31 mouse cellular contexts compared by ENCODE assay signal in the genomic region with DNA sequence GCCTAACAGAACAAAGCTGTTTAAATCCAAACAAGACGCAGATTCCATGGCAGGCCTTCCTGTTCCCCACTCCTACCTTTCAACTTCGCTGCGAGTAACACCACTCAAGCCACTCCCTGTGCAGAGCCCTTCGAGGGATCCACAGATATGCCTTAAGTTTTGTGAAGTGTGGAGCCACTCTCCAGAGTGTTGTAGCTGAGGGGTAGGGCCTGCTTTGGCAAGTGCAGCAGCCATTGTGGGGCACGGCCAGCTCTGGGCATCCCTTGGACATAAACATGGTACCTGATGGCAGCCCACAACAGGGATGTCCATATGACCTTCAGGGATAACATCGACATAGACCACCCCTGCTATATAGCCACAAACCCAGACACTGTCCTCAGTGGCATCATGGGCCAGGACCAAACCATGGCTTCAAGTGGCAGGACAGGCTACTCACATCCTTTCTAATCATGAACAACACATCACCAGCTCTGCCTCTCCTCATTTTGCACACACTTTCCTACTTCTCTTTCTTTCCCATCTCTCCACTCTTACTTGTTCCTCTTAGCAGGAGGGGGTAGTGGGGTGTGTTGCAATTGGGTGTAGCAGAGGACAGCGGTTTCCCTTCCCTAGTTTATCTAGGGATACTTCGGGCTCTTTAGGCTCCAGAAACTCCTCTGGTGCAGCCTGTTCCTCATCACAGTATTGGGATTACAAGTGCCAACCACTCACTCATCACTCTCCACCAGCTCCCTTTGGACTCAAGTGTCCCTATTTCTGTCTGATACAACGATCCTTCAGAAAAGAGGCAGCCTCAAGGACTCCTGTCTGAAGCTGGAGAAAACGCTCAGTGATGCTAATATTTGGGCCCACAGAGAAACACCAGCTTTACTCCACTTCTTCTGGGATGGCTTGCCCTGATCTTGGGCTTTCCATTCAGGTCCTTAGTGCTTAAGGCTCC. TPM values are rescaled to one million over a fixed set of nuclear protein-coding genes. Genes with fewer than 3 reads are reported as not detected.
DNase-seq lines count a peak whose midpoint lies in the region; ATAC-seq and TF ChIP-seq lines count a peak whose summit lies in the region.
"Had no signal": no experiment of that assay in that cellular context is flagged by ENCODE, and none has a peak within 500 bp of the region (broad histone marks: within the 10 kb centered on the region; RNA-seq: fewer than 3 reads in every experiment).

No protein-coding gene starts in this region.

- no peak overlapping the region for H3K9ac ChIP-seq in heart, embryonic 12.5 days
- no peak overlapping the region for H3K9ac ChIP-seq in heart, adult 2 months (ENCODE audit: low read depth, low read length)
- H3K9ac ChIP-seq in liver, postnatal 0 days (replicated peaks), result no peak overlapping the region
- no peak overlapping the region for H3K9ac ChIP-seq in liver, embryonic 12.5 days
- H3K9ac ChIP-seq: embryonic facial prominence, embryonic 15.5 days; limb, embryonic 13.5 days; lung, embryonic 14.5 days; midbrain, embryonic 13.5 days; neural tube, embryonic 15.5 days; stomach, embryonic 15.5 days had no signal

- ATAC-seq in heart, embryonic 12.5 days (ENCODE audit: insufficient number of reproducible peaks, low FRiP score), result no peak
- no peak for ATAC-seq in liver, postnatal 0 days
- ATAC-seq in liver, embryonic 12.5 days, result no peak
- ATAC-seq: hindbrain, postnatal 0 days; intestine, postnatal 0 days; midbrain, embryonic 13.5 days had no signal

- H3K79me2 ChIP-seq in heart, adult 2 months (replicated peaks; ENCODE audit: control insufficient read depth, insufficient read depth, low read length), result no peaks in the 10 kb centered on the region
- peaks cover 56% of the 10 kb centered on the region for H3K79me2 ChIP-seq in macrophage (ENCODE audit: inconsistent target)

- intact Hi-C loops in heart, adult 2 months (cut with DNase I), result no loop called here

- peaks cover 32% of the 10 kb centered on the region for H3K4me1 ChIP-seq in heart, embryonic 12.5 days (replicated peaks)
- H3K4me1 ChIP-seq in heart, adult 2 months (ENCODE audit: control insufficient read depth, insufficient read depth, low read length), result no peaks in the 10 kb centered on the region
- H3K4me1 ChIP-seq in liver, postnatal 0 days (ENCODE audit: insufficient read depth), result no peaks in the 10 kb centered on the region
- no peaks in the 10 kb centered on the region for H3K4me1 ChIP-seq in liver, embryonic 12.5 days
- H3K4me1 ChIP-seq: embryonic facial prominence, embryonic 15.5 days; hindbrain, embryonic 10.5 days; limb, embryonic 13.5 days; midbrain, embryonic 13.5 days; neural tube, embryonic 15.5 days; stomach, embryonic 15.5 days had no signal

- no peak for TF ChIP-seq POLR2A in heart, adult 2 months (IDR thresholded peaks at IDR 0.05; ENCODE audit: insufficient read depth, low read depth, low read length)

- no peaks in the 10 kb centered on the region for H3K36me3 ChIP-seq in heart, embryonic 12.5 days
- H3K36me3 ChIP-seq in heart, adult 2 months (ENCODE audit: control insufficient read depth, insufficient read depth, low read length), result no peaks in the 10 kb centered on the region
- no peaks in the 10 kb centered on the region for H3K36me3 ChIP-seq in liver, postnatal 0 days (replicated peaks; ENCODE audit: insufficient read depth, low read length)
- H3K36me3 ChIP-seq in liver, embryonic 12.5 days, result no peaks in the 10 kb centered on the region
- H3K36me3 ChIP-seq in macrophage (ENCODE audit: inconsistent target), result no peaks in the 10 kb centered on the region
- H3K36me3 ChIP-seq: embryonic facial prominence, embryonic 15.5 days; hindbrain, embryonic 10.5 days; limb, embryonic 13.5 days; midbrain, embryonic 13.5 days; neural tube, embryonic 15.5 days; stomach, embryonic 15.5 days had no signal

- no peak for DNase-seq in heart, adult 2 months
- DNase-seq in liver, postnatal 0 days, result no peak
- DNase-seq in cerebellum, adult 11-12 months, result no peak
- DNase-seq in cerebellum, adult 9-10 months, result no peak
- no peak for DNase-seq in cerebellum, adult 18-20 months
- DNase-seq: adrenal gland, postnatal 36 days; cerebellum, postnatal 25 days; gastrocnemius, adult 2 months; layer of hippocampus, postnatal 36 days; lung, embryonic 14.5 days; lung, postnatal 4 days; right cerebral cortex, postnatal 14 days; thymus, adult 2 months had no signal

- H3K27ac ChIP-seq in heart, embryonic 12.5 days (ENCODE audit: poor library complexity, severe bottlenecking), result peak overlapping the region; percentile 44; the same call in 1 of the 2 replicates
- H3K27ac ChIP-seq in heart, adult 2 months, result no peak overlapping the region
- peak overlapping the region; percentile 64; the same call in 1 of the 2 replicates for H3K27ac ChIP-seq in liver, postnatal 0 days (ENCODE audit: low read depth)
- no peak overlapping the region for H3K27ac ChIP-seq in liver, embryonic 12.5 days
- H3K27ac ChIP-seq in macrophage, result peak overlapping the region; percentile 92
- H3K27ac ChIP-seq: embryonic facial prominence, embryonic 15.5 days; gastrocnemius, adult 2 months; hindbrain, embryonic 10.5 days; hindbrain, postnatal 0 days; kidney, postnatal 0 days; limb, embryonic 13.5 days; midbrain, embryonic 13.5 days; neural tube, embryonic 15.5 days; stomach, embryonic 15.5 days had no signal

- H3K4me3 ChIP-seq in heart, embryonic 12.5 days, result no peak overlapping the region
- H3K4me3 ChIP-seq in heart, adult 2 months, result no peak overlapping the region
- no peak overlapping the region for H3K4me3 ChIP-seq in liver, postnatal 0 days (ENCODE audit: low read depth, low read length)
- no peak overlapping the region for H3K4me3 ChIP-seq in liver, embryonic 12.5 days
- no peak overlapping the region for H3K4me3 ChIP-seq in macrophage (ENCODE audit: inconsistent target)
- H3K4me3 ChIP-seq: embryonic facial prominence, embryonic 15.5 days; gastrocnemius, adult 2 months; hindbrain, embryonic 10.5 days; limb, embryonic 13.5 days; midbrain, embryonic 13.5 days; neural tube, embryonic 15.5 days; stomach, embryonic 15.5 days had no signal

- TF ChIP-seq CTCF in heart, adult 2 months (IDR thresholded peaks at IDR 0.05), result no peak
- TF ChIP-seq CTCF in liver, postnatal 0 days (IDR thresholded peaks at IDR 0.05; ENCODE audit: low read depth), result no peak

- WGBS in heart, embryonic 12.5 days, result 56% methylated on average over 10 of the region's 10 CpGs
- WGBS in heart, adult 2 months, result 65% methylated on average over 10 of the region's 10 CpGs
- 67% methylated on average over 10 of the region's 10 CpGs for WGBS in liver, postnatal 0 days (ENCODE audit: insufficient replicate concordance)
- 65% methylated on average over 10 of the region's 10 CpGs for WGBS in liver, embryonic 12.5 days (ENCODE audit: insufficient replicate concordance)
- 63% methylated on average over 8 of the region's 10 CpGs for WGBS in macrophage (ENCODE audit: missing documents)

- H3K27me3 ChIP-seq in heart, embryonic 12.5 days (replicated peaks), result peaks cover 17% of the 10 kb centered on the region
- H3K27me3 ChIP-seq in heart, adult 2 months (ENCODE audit: control insufficient read depth, insufficient read depth, low read length), result no peaks in the 10 kb centered on the region
- no peaks in the 10 kb centered on the region for H3K27me3 ChIP-seq in liver, postnatal 0 days (ENCODE audit: insufficient read depth, low read length)
- H3K27me3 ChIP-seq in liver, embryonic 12.5 days (replicated peaks), result no peaks in the 10 kb centered on the region
- H3K27me3 ChIP-seq: embryonic facial prominence, embryonic 15.5 days; limb, embryonic 13.5 days; midbrain, embryonic 13.5 days; neural tube, embryonic 15.5 days; stomach, embryonic 15.5 days had no signal

- no peak for TF ChIP-seq EP300 in heart, adult 2 months (IDR thresholded peaks at IDR 0.05; ENCODE audit: insufficient read depth, low read depth, low read length)
- no peak for TF ChIP-seq EP300 in liver, postnatal 0 days (IDR thresholded peaks at IDR 0.05; ENCODE audit: low read depth)

- no peaks in the 10 kb centered on the region for H3K9me3 ChIP-seq in heart, embryonic 12.5 days (replicated peaks)
- no peaks in the 10 kb centered on the region for H3K9me3 ChIP-seq in liver, postnatal 0 days (ENCODE audit: low read length)
- no peaks in the 10 kb centered on the region for H3K9me3 ChIP-seq in liver, embryonic 12.5 days (replicated peaks)
- H3K9me3 ChIP-seq: embryonic facial prominence, embryonic 15.5 days; hindbrain, embryonic 10.5 days; limb, embryonic 13.5 days; midbrain, embryonic 13.5 days; neural tube, embryonic 15.5 days; stomach, embryonic 15.5 days had no signal

- H3K4me2 ChIP-seq in heart, embryonic 12.5 days, result no peak overlapping the region
- H3K4me2 ChIP-seq in liver, postnatal 0 days (ENCODE audit: low read depth, low read length), result peak overlapping the region; percentile 32; the same call in 1 of the 2 replicates
- H3K4me2 ChIP-seq in liver, embryonic 12.5 days, result no peak overlapping the region
- H3K4me2 ChIP-seq: embryonic facial prominence, embryonic 15.5 days; limb, embryonic 13.5 days; lung, embryonic 14.5 days; midbrain, embryonic 13.5 days; neural tube, embryonic 15.5 days; stomach, embryonic 15.5 days had no signal

RNA-seq across cellular contexts. Expression of gene Lyz2, which starts 2.7 kb away (rescaled TPM):
- 87.0 and 95.2 TPM in 2 replicates for polyA plus RNA-seq in heart, embryonic 12.5 days (2016; fragmentation: Nextera tagmentation; extraction: Ambion mirVana)
- total RNA-seq in heart, adult 2 months (2021), result 100 to 1,000 TPM; 149 to 190 TPM
- 178 and 198 TPM in 2 replicates for polyA plus RNA-seq in heart, adult 2 months (2012; rRNA removed)
- polyA plus RNA-seq in liver, postnatal 0 days (2015; fragmentation: Nextera tagmentation; extraction: Ambion mirVana), result 542 and 556 TPM in 2 replicates
- polyA plus RNA-seq in liver, embryonic 12.5 days (2016; fragmentation: Nextera tagmentation; extraction: Ambion mirVana), result 115 and 120 TPM in 2 replicates
- total RNA-seq in macrophage (2018; cell fraction: chromatin; rRNA removed), result 1,000 to 10,000 TPM in 1 of 26 experiments, 100 to 1,000 TPM in 25; 167 to 1,242 (median 625) TPM
- total RNA-seq in macrophage (2018; cell fraction: cytosol; rRNA removed), result over 10,000 TPM in 25 of 26 experiments, 1,000 to 10,000 TPM in 1; 9,978 to 23,163 (median 15,255) TPM
- over 10,000 TPM in 2 of 26 experiments, 1,000 to 10,000 TPM in 24; 1,420 to 12,393 (median 7,308) TPM for total RNA-seq in macrophage (2018; cell fraction: nucleus; rRNA removed)
- polyA plus RNA-seq in macrophage (2018), result 16,156 to 35,026 TPM (median 20,022 TPM) in 3 replicates
- total RNA-seq: MEL had no signal

RNA-seq across cellular contexts. Expression of gene Lyz1, which starts 7.8 kb away (rescaled TPM):
- 13.5 and 15.0 TPM in 2 replicates for polyA plus RNA-seq in heart, embryonic 12.5 days (2016; fragmentation: Nextera tagmentation; extraction: Ambion mirVana)
- total RNA-seq in heart, adult 2 months (2021), result 10 to 100 TPM; 13.2 to 18.8 TPM
- 2.0 and 4.8 TPM in 2 replicates for polyA plus RNA-seq in heart, adult 2 months (2012; rRNA removed)
- 0.42 and 0.85 TPM in 2 replicates for polyA plus RNA-seq in liver, postnatal 0 days (2015; fragmentation: Nextera tagmentation; extraction: Ambion mirVana)
- polyA plus RNA-seq in liver, embryonic 12.5 days (2016; fragmentation: Nextera tagmentation; extraction: Ambion mirVana), result not detected in 2 replicates
- total RNA-seq in macrophage (2018; cell fraction: chromatin; rRNA removed), result 1 to 10 TPM in 2 of 26 experiments, under 1 TPM in 6, not detected in 18; 0.59 to 1.1 (median 0.81) TPM
- total RNA-seq in macrophage (2018; cell fraction: cytosol; rRNA removed), result 1 to 10 TPM; 2.7 to 9.2 (median 5.1) TPM
- total RNA-seq in macrophage (2018; cell fraction: nucleus; rRNA removed), result 1 to 10 TPM in 25 of 26 experiments, not detected in 1; 1.0 to 5.4 (median 2.7) TPM
- 3.4 to 8.7 TPM (median 5.9 TPM) in 3 replicates for polyA plus RNA-seq in macrophage (2018)
- total RNA-seq: CH12.LX, MEL had no signal
- polyA plus RNA-seq: hindbrain, embryonic 10.5 days; hindbrain, postnatal 0 days; lung, embryonic 14.5 days; midbrain, embryonic 13.5 days had no signal

RNA-seq across cellular contexts. Expression of gene 9530003J23Rik, which starts 46.3 kb away (rescaled TPM):
- not detected in 2 replicates for polyA plus RNA-seq in heart, embryonic 12.5 days (2016; fragmentation: Nextera tagmentation; extraction: Ambion mirVana)
- total RNA-seq in heart, adult 2 months (2021), result not detected
- polyA plus RNA-seq in heart, adult 2 months (2012; rRNA removed), result not detected in 2 replicates
- not detected in 2 replicates for polyA plus RNA-seq in liver, postnatal 0 days (2015; fragmentation: Nextera tagmentation; extraction: Ambion mirVana)
- not detected in 2 replicates for polyA plus RNA-seq in liver, embryonic 12.5 days (2016; fragmentation: Nextera tagmentation; extraction: Ambion mirVana)
- not detected for total RNA-seq in macrophage (2018; cell fraction: chromatin; rRNA removed)
- not detected for total RNA-seq in macrophage (2018; cell fraction: cytosol; rRNA removed)
- not detected for total RNA-seq in macrophage (2018; cell fraction: nucleus; rRNA removed)
- not detected in 3 replicates for polyA plus RNA-seq in macrophage (2018)
- total RNA-seq: adrenal gland, postnatal 36 days; CH12.LX; gastrocnemius, adult 2 months; heart, adult 18-20 months; hindbrain, postnatal 0 days; layer of hippocampus, adult 18-20 months; layer of hippocampus, postnatal 36 days; left cerebral cortex, postnatal 14 days; MEL had no signal
- polyA plus RNA-seq: embryonic facial prominence, embryonic 15.5 days; hindbrain, embryonic 10.5 days; hindbrain, postnatal 0 days; intestine, postnatal 0 days; kidney, postnatal 0 days; limb, embryonic 13.5 days; lung, embryonic 14.5 days; midbrain, embryonic 13.5 days; neural tube, embryonic 15.5 days; spleen, adult 2 months; stomach, embryonic 15.5 days; thymus, adult 2 months had no signal

Comparison
In these comparisons a context has a peak if more than half of its experiments do, and no peak if none do; other contexts are left out.
1. H3K27ac ChIP-seq: peak in heart, embryonic 12.5 days (single experiment), liver, postnatal 0 days (single experiment) and macrophage (single experiment); none in heart, adult 2 months (single experiment) and liver, embryonic 12.5 days (single experiment).
2. RNA of gene Lyz2, which starts 2.7 kb away (polyA plus RNA-seq): 16,156 to 35,026 TPM in macrophage; 542 to 556 TPM in liver, postnatal 0 days, 178 to 198 TPM in heart, adult 2 months, 115 to 120 TPM in liver, embryonic 12.5 days and 87.0 to 95.2 TPM in heart, embryonic 12.5 days; every median in the first group is over 10 times any median in the second.